Mouse (Mus musculus) liver, embryonic 18 days (tissue): ENCODE data around the gene Tubd1. TPM values are rescaled to one million over a fixed set of nuclear protein-coding genes. Genes with fewer than 3 reads are reported as not detected.

Experiments
- polyA plus RNA-seq: library from polyadenylated mRNA; depleted of rRNA; stranded (reverse); fragments of >200 nt; gene quantifications from 2 replicates; pipeline ENCODE4 v1.2.3, GENCODE M21; 2012; rRNA removed

Tubd1 gene
- 3.2 and 3.3 TPM in 2 replicates for polyA plus RNA-seq

GRCm38 (mm10) chr11:86544639-86545299, at the start of gene Tubd1, which contains the start of gene Rps6kb1:
Gene Tubd1, plus strand, starts transcription at chr11:86544991.
Gene Rps6kb1, minus strand, starts transcription at chr11:86544805.

Other genes with a start within 250 kb of the Tubd1 start
- 5.9 and 6.3 TPM in 2 replicates for gene Med13, start 187.4 kb upstream of the Tubd1 start, polyA plus RNA-seq
- 5.8 and 6.4 TPM in 2 replicates for gene Rnft1, start 60.3 kb upstream of the Tubd1 start, polyA plus RNA-seq
- gene Rps6kb1, start 186 bp upstream of the Tubd1 start, polyA plus RNA-seq: 8.2 and 8.9 TPM in 2 replicates
- gene Vmp1, start 138.8 kb downstream of the Tubd1 start, polyA plus RNA-seq: 55.4 and 63.3 TPM in 2 replicates
- gene Ptrh2, start 139.0 kb downstream of the Tubd1 start, polyA plus RNA-seq: 7.0 and 7.5 TPM in 2 replicates
- 54.9 and 56.2 TPM in 2 replicates for gene Cltc, start 212.6 kb downstream of the Tubd1 start, polyA plus RNA-seq